9 mouse cellular contexts compared by ENCODE assay signal in genomic region chr6:137519529-137520342, GRCm38 (mm10).
DNase-seq lines count a peak whose midpoint lies in the region; ATAC-seq lines count a peak whose summit lies in the region.
"Had no signal": no experiment of that assay in that cellular context is flagged by ENCODE, and none has a peak within 500 bp of the region (broad histone marks: within the 10 kb centered on the region; RNA-seq: fewer than 3 reads in every experiment).

No protein-coding gene starts in this region.

- intact Hi-C loops in gastrocnemius, postnatal 36 days (cut with DNase I): no loop called here

- no peaks in the 10 kb centered on the region for H3K9me3 ChIP-seq in neural tube, embryonic 11.5 days (ENCODE audit: control insufficient read depth, low read length)
- H3K9me3 ChIP-seq in midbrain, embryonic 13.5 days: no peaks in the 10 kb centered on the region
- H3K9me3 ChIP-seq: limb, embryonic 15.5 days had no signal

- ATAC-seq in neural tube, embryonic 11.5 days (ENCODE audit: insufficient read depth, low FRiP score, low TSS enrichment): peak; percentile 76
- peak; percentile 58 for ATAC-seq in midbrain, embryonic 13.5 days

- no peaks in the 10 kb centered on the region for H3K27me3 ChIP-seq in neural tube, embryonic 11.5 days (ENCODE audit: control insufficient read depth, insufficient read depth, low read length)
- H3K27me3 ChIP-seq in midbrain, embryonic 13.5 days: no peaks in the 10 kb centered on the region
- H3K27me3 ChIP-seq: limb, embryonic 15.5 days had no signal

- H3K4me3 ChIP-seq in neural tube, embryonic 11.5 days (ENCODE audit: low read depth, low read length): no peak overlapping the region
- no peak overlapping the region for H3K4me3 ChIP-seq in midbrain, embryonic 13.5 days (replicated peaks)
- H3K4me3 ChIP-seq: limb, embryonic 15.5 days had no signal

- H3K9ac ChIP-seq in neural tube, embryonic 11.5 days (ENCODE audit: low read length): no peak overlapping the region
- 0 out of 2 replicates have a peak overlapping the region, but pooled peaks have one; percentile 11 for H3K9ac ChIP-seq in midbrain, embryonic 13.5 days (replicated peaks)
- H3K9ac ChIP-seq: limb, embryonic 15.5 days had no signal

- H3K4me1 ChIP-seq in neural tube, embryonic 11.5 days (ENCODE audit: control insufficient read depth, insufficient read depth, low read length): 0 out of 2 replicates have a peak, but pooled peaks cover 4% of the 10 kb centered on the region
- H3K4me1 ChIP-seq in midbrain, embryonic 13.5 days (replicated peaks): peaks cover 8% of the 10 kb centered on the region
- H3K4me1 ChIP-seq: limb, embryonic 15.5 days had no signal

- H3K4me2 ChIP-seq in neural tube, embryonic 11.5 days (ENCODE audit: low read depth): no peak overlapping the region
- no peak overlapping the region for H3K4me2 ChIP-seq in midbrain, embryonic 13.5 days (replicated peaks)
- H3K4me2 ChIP-seq: limb, embryonic 15.5 days had no signal

- 57% methylated on average over 11 of the region's 11 CpGs for WGBS in neural tube, embryonic 11.5 days
- 57% methylated on average over 11 of the region's 11 CpGs for WGBS in midbrain, embryonic 13.5 days

- H3K36me3 ChIP-seq in neural tube, embryonic 11.5 days (ENCODE audit: control insufficient read depth, insufficient read depth, low read length): no peaks in the 10 kb centered on the region
- H3K36me3 ChIP-seq in midbrain, embryonic 13.5 days: no peaks in the 10 kb centered on the region
- H3K36me3 ChIP-seq: limb, embryonic 15.5 days had no signal

- no peak overlapping the region for H3K27ac ChIP-seq in neural tube, embryonic 11.5 days (ENCODE audit: low read depth, low read length)
- 0 out of 2 replicates have a peak overlapping the region, but pooled peaks have one; percentile 5 for H3K27ac ChIP-seq in midbrain, embryonic 13.5 days
- H3K27ac ChIP-seq: limb, embryonic 15.5 days had no signal

- DNase-seq in neural tube, embryonic 11.5 days (ENCODE audit: low spot score): peak; percentile 28
- DNase-seq in neural tube, embryonic 10.5 days (ENCODE audit: extremely low spot score, low spot score): no peak
- DNase-seq in frontal cortex, postnatal 36 days (ENCODE audit: low spot score in 2 of 2): peak; percentile 43 to 45
- peak; percentile 28 for DNase-seq in telencephalon, adult 2 months (ENCODE audit: low read depth, low spot score)
- no peak for DNase-seq in gastrocnemius, postnatal 36 days
- DNase-seq in gastrocnemius, postnatal 4 days (ENCODE audit: low spot score in 2 of 2): no peak
- DNase-seq: kidney, adult 11 months had no signal

Comparison
In these comparisons a context has a peak if more than half of its experiments do, and no peak if none do; other contexts are left out.
1. DNase-seq: peak in neural tube, embryonic 11.5 days (single experiment), frontal cortex, postnatal 36 days (2 of 2) and telencephalon, adult 2 months (single experiment); none in neural tube, embryonic 10.5 days (single experiment), gastrocnemius, postnatal 36 days (0 of 2) and gastrocnemius, postnatal 4 days (0 of 2).